Mouse (Mus musculus) embryo, embryonic 10.5 days (tissue): ENCODE results near the gene Gm16434.
A peak's percentile ranks its signal among the peaks of the same experiment; 100 is the strongest.
"Not testable (repeated sequence)": the region's sequence is repeated elsewhere in the genome, so short reads cannot be mapped to it uniquely, and the experiment has no call there.

ENCODE experiments used
- DNase-seq: peaks from one replicate; pipeline ENCODE4 v3.0.0-alpha.2; 2015; ENCODE audit warnings: low spot score

Gm16434 gene

GRCm38 (mm10) chr14:7194440-7194839, at the start of gene Gm16434:
Gene Gm16434, minus strand, starts transcription at chr14:7194540.
- DNase-seq = not testable (repeated sequence)

- DNase-seq = peak; percentile 59
Measured at GRCm38 (mm10) chr14:7243498-7243897, 49.2 kb upstream of the Gm16434 start.

DNA sequence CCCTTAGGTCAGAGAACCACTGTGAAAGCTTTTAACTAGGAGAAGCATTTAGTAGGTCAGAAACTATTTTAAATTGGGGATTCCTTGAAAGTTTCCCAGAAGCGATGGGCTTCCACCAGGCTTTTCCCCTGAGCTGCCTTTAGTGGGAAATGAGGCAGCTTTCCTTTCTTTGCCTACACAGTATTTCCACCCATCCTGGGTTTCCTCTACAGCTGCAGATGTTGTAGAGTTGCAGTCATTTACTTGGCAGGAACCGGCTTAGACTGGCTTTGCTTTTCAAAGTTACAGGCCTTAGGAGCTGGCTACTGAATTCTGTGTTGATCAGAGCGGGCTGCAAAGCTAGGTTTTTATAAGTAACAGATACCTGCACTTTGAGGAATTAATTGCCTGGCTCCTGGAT, 5.7 kb upstream of the Gm16434 start:
- DNase-seq = not testable (repeated sequence)

DNA sequence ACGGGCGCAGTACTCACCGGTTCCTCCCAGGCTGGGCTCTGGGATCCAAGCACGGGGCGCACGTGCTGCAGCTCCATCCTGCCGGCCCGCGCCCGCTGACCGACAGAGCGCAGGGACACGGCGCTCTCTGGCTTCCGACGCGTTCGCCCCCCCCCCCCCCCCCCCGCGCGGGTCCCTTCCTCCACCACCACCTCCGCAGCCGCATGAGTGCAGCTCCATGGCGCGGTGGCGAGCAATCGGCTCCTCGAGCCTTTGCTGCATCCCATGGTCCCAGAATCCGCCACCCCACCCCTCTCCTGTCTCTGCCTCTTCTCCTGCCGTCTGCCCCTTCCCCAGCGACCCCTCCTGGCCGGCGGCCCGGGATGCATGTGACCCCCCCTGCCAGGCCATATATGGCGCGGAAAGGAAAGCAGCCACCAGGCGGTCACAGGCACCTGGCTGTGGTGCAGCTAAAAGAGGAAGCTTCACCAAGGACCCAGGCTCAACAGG, 19.8 kb downstream of the Gm16434 start, which contains the start of gene Gm3512:
Gene Gm3512 (minus strand): TSS at position 51 of the 489 bp plus-strand sequence.
- not testable (repeated sequence) for DNase-seq
